Mouse (Mus musculus) liver, adult 2 months (tissue): ENCODE measurements at regions not wholly inside any gene's neighbourhood (a gene's known extent, or its start where the extent isn't known, plus 50 kb on each side); places are given as distances from the start of the nearest gene placed in this dataset.

Experiments
- DNase-seq: peaks from one replicate; pipeline ENCODE4 v3.0.0-alpha.2; 2011; ENCODE audit warnings: low read depth, low spot score; ENCODE audit errors: extremely low read depth
- H3K27ac ChIP-seq: fragments of 200-500 bp; replicated peaks from 2 replicates; pipeline ENCODE4 v1.5.1; 2012; ENCODE audit warnings: low read depth, mild to moderate bottlenecking, control low read depth, inconsistent platforms, low read length; ENCODE audit not compliant: insufficient read depth
- H3K27me3 ChIP-seq: fragments of 200-500 bp; 2 replicates; pipeline ENCODE4 v1.6.1; 2012; ENCODE audit warnings: mild to moderate bottlenecking, moderate library complexity, low read length, inconsistent platforms; ENCODE audit not compliant: control insufficient read depth, insufficient read depth
- H3K36me3 ChIP-seq: fragments of 200-500 bp; 2 replicates; pipeline ENCODE4 v1.6.1; 2012; ENCODE audit warnings: low read length, inconsistent platforms; ENCODE audit not compliant: control insufficient read depth, insufficient read depth
- H3K4me1 ChIP-seq: fragments of 200-500 bp; 2 replicates; pipeline ENCODE4 v1.6.1; 2011; ENCODE audit warnings: low read length; ENCODE audit not compliant: control insufficient read depth, insufficient read depth
- H3K4me3 ChIP-seq: fragments of 200-500 bp; 2 replicates; pipeline ENCODE4 v1.5.1; 2011; ENCODE audit warnings: low read depth, mild to moderate bottlenecking, control low read depth, low read length, moderate library complexity; ENCODE audit not compliant: insufficient read depth
- H3K79me2 ChIP-seq: fragments of 200-500 bp; 2 replicates; pipeline ENCODE4 v1.6.1; 2012; ENCODE audit warnings: inconsistent platforms, mild to moderate bottlenecking, low read length, moderate library complexity; ENCODE audit not compliant: control insufficient read depth, insufficient read depth
- H3K9ac ChIP-seq: fragments of 200-500 bp; 2 replicates; pipeline ENCODE4 v1.6.1; 2012; ENCODE audit warnings: low read depth, mild to moderate bottlenecking, control low read depth, inconsistent platforms, low read length
- CTCF ChIP-seq: fragments of 200-500 bp; IDR thresholded peaks from 2 replicates; pipeline ENCODE4 v1.5.1; 2011; ENCODE audit warnings: low read depth, low read length, control low read depth
- POLR2A ChIP-seq: fragments of 200-500 bp; IDR thresholded peaks from 2 replicates; pipeline ENCODE4 v1.6.1; 2011; ENCODE audit warnings: low read length, control low read depth; ENCODE audit not compliant: insufficient read depth; ENCODE audit errors: extremely low read depth
- WGBS: fragments of 180-500 bp; shearing (Covaris S2); methylation state at CpG from one replicate; pipeline ENCODE4 v1.1.7; 2018; 5-methylcytosine and 5-hydroxymethylcytosine counted together

- H3K4me1 ChIP-seq, result no peaks in the 10 kb centered on the region
- 67% methylated on average over 2 of the region's 2 CpGs for WGBS
- no peak for DNase-seq
- no peak overlapping the region for H3K9ac ChIP-seq
- H3K27me3 ChIP-seq, result no peaks in the 10 kb centered on the region
- no peaks in the 10 kb centered on the region for H3K36me3 ChIP-seq
- TF ChIP-seq POLR2A (no peak), CTCF (no peak)
- no peak overlapping the region for H3K4me3 ChIP-seq
- no peak overlapping the region for H3K27ac ChIP-seq
- no peaks in the 10 kb centered on the region for H3K79me2 ChIP-seq
These were observed 1069.5 kb downstream of the Adgrl3 start for GRCm38 (mm10) chr5:82089401-82089800.

- Histone ChIP-seq H3K27me3 (no peaks in the 10 kb centered on the region), H3K4me1 (no peaks in the 10 kb centered on the region), H3K79me2 (no peaks in the 10 kb centered on the region), H3K9ac (no peak overlapping the region), H3K4me3 (no peak overlapping the region), H3K27ac (no peak overlapping the region), H3K36me3 (no peaks in the 10 kb centered on the region)
- 84% methylated on average over 6 of the region's 6 CpGs for WGBS
- TF ChIP-seq CTCF, result no peak
- TF ChIP-seq POLR2A, result no peak
- DNase-seq, result no peak
These were observed 1083.3 kb downstream of the Adgrl3 start for GRCm38 (mm10) chr5:82103056-82103807.

GRCm38 (mm10) chr5:82103857-82104256 is 1083.9 kb downstream of the Adgrl3 start:
- H3K27me3 ChIP-seq, result no peaks in the 10 kb centered on the region
- no peak overlapping the region for H3K27ac ChIP-seq
- no peaks in the 10 kb centered on the region for H3K79me2 ChIP-seq
- no peak for DNase-seq
- no peaks in the 10 kb centered on the region for H3K36me3 ChIP-seq
- no peaks in the 10 kb centered on the region for H3K4me1 ChIP-seq
- H3K4me3 ChIP-seq, result no peak overlapping the region
- no peak for TF ChIP-seq POLR2A
- no peak for TF ChIP-seq CTCF
- WGBS, result 89% methylated on average over 3 of the region's 3 CpGs
- no peak overlapping the region for H3K9ac ChIP-seq

- H3K36me3 ChIP-seq, result no peaks in the 10 kb centered on the region
- WGBS, result 7% methylated on average over 2 of the region's 2 CpGs
- DNase-seq, result no peak
- no peaks in the 10 kb centered on the region for H3K27me3 ChIP-seq
- no peaks in the 10 kb centered on the region for H3K79me2 ChIP-seq
- no peak overlapping the region for H3K27ac ChIP-seq
- no peak overlapping the region for H3K9ac ChIP-seq
- no peaks in the 10 kb centered on the region for H3K4me1 ChIP-seq
- no peak overlapping the region for H3K4me3 ChIP-seq
- TF ChIP-seq CTCF (no peak), POLR2A (no peak)
These were observed 1106.1 kb downstream of the Adgrl3 start for GRCm38 (mm10) chr5:82125921-82126459.

GRCm38 (mm10) chr5:82142063-82142462 is 1122.1 kb downstream of the Adgrl3 start:
- H3K27ac ChIP-seq, result no peak overlapping the region
- DNase-seq, result peak; percentile 23
- H3K36me3 ChIP-seq, result no peaks in the 10 kb centered on the region
- H3K9ac ChIP-seq, result no peak overlapping the region
- WGBS, result 86% methylated on average over 1 of the region's 1 CpGs
- no peaks in the 10 kb centered on the region for H3K4me1 ChIP-seq
- no peak overlapping the region for H3K4me3 ChIP-seq
- H3K27me3 ChIP-seq, result no peaks in the 10 kb centered on the region
- H3K79me2 ChIP-seq, result no peaks in the 10 kb centered on the region
- no peak for TF ChIP-seq CTCF
- no peak for TF ChIP-seq POLR2A
